Mouse (Mus musculus): ENCODE measurements around the gene Hunk. TPM values are rescaled to one million over a fixed set of nuclear protein-coding genes. Genes with fewer than 3 reads are reported as not detected.

Gene Hunk
- polyA plus RNA-seq (2017; shearing (Covaris generic)): under 1 TPM in 1 of 2 experiments, not detected in 1; 0.06 TPM

GRCm38 (mm10) chr16:90385688-90386513 is at the start of gene Hunk:
Gene Hunk (plus strand): TSS chr16:90386013.

Other genes with a start within 250 kb of the Hunk start
- gene Tiam1, start 242.2 kb upstream of the Hunk start, polyA plus RNA-seq (2017; shearing (Covaris generic)): 10 to 100 TPM; 29.6 to 38.6 TPM
- 100 to 1,000 TPM in 1 of 2 experiments, 10 to 100 TPM in 1; 91.7 to 108 TPM for gene Sod1, start 165.3 kb upstream of the Hunk start, polyA plus RNA-seq (2017; shearing (Covaris generic))
- gene Scaf4, start 101.5 kb upstream of the Hunk start, polyA plus RNA-seq (2017; shearing (Covaris generic)): 10 to 100 TPM; 52.5 to 59.3 TPM

Data from activated CD4-positive, CD25-positive, alpha-beta regulatory T cell (primary cell).